Mouse (Mus musculus): ENCODE measurements around the gene Unc13a. TPM values are rescaled to one million over a fixed set of nuclear protein-coding genes. Genes with fewer than 3 reads are reported as not detected.

Unc13a gene
- polyA plus RNA-seq, 1 experiment from 2014 or later, result 6.5 TPM

DNA sequence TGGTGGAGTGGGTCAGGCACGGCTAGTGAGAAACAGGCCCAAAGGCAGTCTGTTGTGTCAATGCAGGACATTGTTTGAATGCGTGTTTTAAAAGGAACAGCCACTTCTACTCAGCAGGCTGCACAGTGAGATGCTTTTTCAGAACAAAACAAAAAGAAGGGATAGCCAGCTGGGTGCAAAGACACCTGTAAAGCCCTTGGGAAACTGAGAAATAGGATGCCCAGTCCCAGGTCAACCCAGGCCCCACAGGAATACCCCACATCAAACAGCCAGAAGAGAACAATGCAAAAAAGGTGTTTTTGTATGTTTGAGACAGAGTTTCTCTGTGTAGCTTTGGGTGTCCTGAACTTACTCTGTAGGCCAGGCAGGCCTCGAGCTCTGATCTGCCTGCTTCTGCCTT lies 82.8 kb downstream of the Unc13a start:
- ATAC-seq (replicated peaks; ENCODE audit: low FRiP score) (no peak), DNase-seq (ENCODE audit: low spot score) (no peak)
- H3K27me3 ChIP-seq (ENCODE audit: control insufficient read depth, insufficient read depth, low read length), result no peaks in the 10 kb centered on the region; the same call in 1 of the 2 replicates
- H3K9ac ChIP-seq (ENCODE audit: low read length), result no peak overlapping the region
- no peak overlapping the region for H3K27ac ChIP-seq (ENCODE audit: low read depth, low read length)
- no peak overlapping the region for H3K4me2 ChIP-seq (ENCODE audit: low read depth, low read length, severe bottlenecking)
- H3K4me3 ChIP-seq (ENCODE audit: low read depth, low read length), result no peak overlapping the region
- H3K9me3 ChIP-seq (ENCODE audit: control insufficient read depth, low read length), result no peaks in the 10 kb centered on the region
- H3K4me1 ChIP-seq (replicated peaks; ENCODE audit: control insufficient read depth, insufficient read depth, low read length), result peaks cover 9% of the 10 kb centered on the region
- H3K36me3 ChIP-seq (ENCODE audit: control insufficient read depth, insufficient read depth, low read length), result no peaks in the 10 kb centered on the region
- WGBS, result 77% methylated on average over 3 of the region's 3 CpGs

- WGBS, result 85% methylated on average over 2 of the region's 2 CpGs
- DNase-seq (ENCODE audit: low spot score), result peak; percentile 80
- Histone ChIP-seq H3K9me3 (ENCODE audit: control insufficient read depth, low read length) (no peaks in the 10 kb centered on the region), H3K4me3 (ENCODE audit: low read depth, low read length) (no peak overlapping the region), H3K27ac (ENCODE audit: low read depth, low read length) (no peak overlapping the region), H3K4me1 (replicated peaks; ENCODE audit: control insufficient read depth, insufficient read depth, low read length) (peaks cover 4% of the 10 kb centered on the region; the same call in 1 of the 2 replicates), H3K4me2 (ENCODE audit: low read depth, low read length, severe bottlenecking) (no peak overlapping the region), H3K27me3 (ENCODE audit: control insufficient read depth, insufficient read depth, low read length) (no peaks in the 10 kb centered on the region; the same call in 1 of the 2 replicates), H3K9ac (ENCODE audit: low read length) (no peak overlapping the region), H3K36me3 (ENCODE audit: control insufficient read depth, insufficient read depth, low read length) (no peaks in the 10 kb centered on the region)
- no peak for ATAC-seq (replicated peaks; ENCODE audit: low FRiP score)
These were observed 84.7 kb downstream of the Unc13a start for GRCm38 (mm10) chr8:71586891-71587290.

DNA sequence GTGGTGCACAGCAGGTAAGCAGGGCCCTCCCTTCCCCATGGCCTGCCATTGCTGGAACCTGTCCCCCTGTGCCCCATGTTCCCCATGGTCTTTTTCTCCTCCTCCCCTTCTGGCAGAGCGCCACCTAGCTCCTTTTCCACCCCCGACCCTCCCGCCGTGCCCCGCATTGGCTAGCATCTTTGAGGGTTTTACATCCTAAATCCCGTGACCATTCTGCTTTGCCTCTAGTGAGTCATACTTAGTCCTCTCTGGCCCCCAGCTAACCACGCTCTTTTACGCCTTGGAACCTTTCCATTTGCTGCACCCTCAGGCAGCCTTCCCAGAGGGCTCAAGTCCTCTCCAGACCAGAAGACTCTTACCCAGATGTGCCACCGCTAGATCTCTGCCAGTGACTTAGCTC lies 91.4 kb downstream of the Unc13a start:
- WGBS, result 34% methylated on average over 9 of the region's 9 CpGs
- H3K9me3 ChIP-seq (ENCODE audit: control insufficient read depth, low read length), result no peaks in the 10 kb centered on the region
- ATAC-seq (replicated peaks; ENCODE audit: low FRiP score), result no peak
- H3K27ac ChIP-seq (ENCODE audit: low read depth, low read length), result no peak overlapping the region
- H3K4me3 ChIP-seq (ENCODE audit: low read depth, low read length), result no peak overlapping the region
- DNase-seq (ENCODE audit: low spot score), result peak; percentile 51
- no peak overlapping the region for H3K4me2 ChIP-seq (ENCODE audit: low read depth, low read length, severe bottlenecking)
- H3K4me1 ChIP-seq (replicated peaks; ENCODE audit: control insufficient read depth, insufficient read depth, low read length), result no peaks in the 10 kb centered on the region
- no peaks in the 10 kb centered on the region for H3K36me3 ChIP-seq (ENCODE audit: control insufficient read depth, insufficient read depth, low read length)
- H3K27me3 ChIP-seq (ENCODE audit: control insufficient read depth, insufficient read depth, low read length), result no peaks in the 10 kb centered on the region
- no peak overlapping the region for H3K9ac ChIP-seq (ENCODE audit: low read length)

GRCm38 (mm10) chr8:71579476-71579875 lies 92.1 kb downstream of the Unc13a start:
- H3K4me1 ChIP-seq (replicated peaks; ENCODE audit: control insufficient read depth, insufficient read depth, low read length), result no peaks in the 10 kb centered on the region
- ATAC-seq (replicated peaks; ENCODE audit: low FRiP score), result no peak
- WGBS, result 93% methylated on average over 14 of the region's 14 CpGs

GRCm38 (mm10) chr8:71579009-71579408 lies 92.5 kb downstream of the Unc13a start:
- ATAC-seq (replicated peaks; ENCODE audit: low FRiP score), result no peak
- WGBS, result 90% methylated on average over 1 of the region's 1 CpGs
- Histone ChIP-seq H3K27me3 (ENCODE audit: control insufficient read depth, insufficient read depth, low read length) (no peaks in the 10 kb centered on the region), H3K9ac (ENCODE audit: low read length) (no peak overlapping the region), H3K4me1 (replicated peaks; ENCODE audit: control insufficient read depth, insufficient read depth, low read length) (no peaks in the 10 kb centered on the region), H3K36me3 (ENCODE audit: control insufficient read depth, insufficient read depth, low read length) (no peaks in the 10 kb centered on the region), H3K27ac (ENCODE audit: low read depth, low read length) (no peak overlapping the region), H3K4me2 (ENCODE audit: low read depth, low read length, severe bottlenecking) (no peak overlapping the region), H3K4me3 (ENCODE audit: low read depth, low read length) (no peak overlapping the region), H3K9me3 (ENCODE audit: control insufficient read depth, low read length) (no peaks in the 10 kb centered on the region)
- no peak for DNase-seq (ENCODE audit: low spot score)

More at GRCm38 (mm10) chr8:71579476-71579875, 92.1 kb downstream of the Unc13a start:
- Histone ChIP-seq H3K9ac (ENCODE audit: low read length) (no peak overlapping the region), H3K36me3 (ENCODE audit: control insufficient read depth, insufficient read depth, low read length) (no peaks in the 10 kb centered on the region), H3K4me2 (ENCODE audit: low read depth, low read length, severe bottlenecking) (no peak overlapping the region), H3K27ac (ENCODE audit: low read depth, low read length) (no peak overlapping the region), H3K4me3 (ENCODE audit: low read depth, low read length) (no peak overlapping the region), H3K9me3 (ENCODE audit: control insufficient read depth, low read length) (no peaks in the 10 kb centered on the region), H3K27me3 (ENCODE audit: control insufficient read depth, insufficient read depth, low read length) (no peaks in the 10 kb centered on the region)
- no peak for DNase-seq (ENCODE audit: low spot score)

DNA sequence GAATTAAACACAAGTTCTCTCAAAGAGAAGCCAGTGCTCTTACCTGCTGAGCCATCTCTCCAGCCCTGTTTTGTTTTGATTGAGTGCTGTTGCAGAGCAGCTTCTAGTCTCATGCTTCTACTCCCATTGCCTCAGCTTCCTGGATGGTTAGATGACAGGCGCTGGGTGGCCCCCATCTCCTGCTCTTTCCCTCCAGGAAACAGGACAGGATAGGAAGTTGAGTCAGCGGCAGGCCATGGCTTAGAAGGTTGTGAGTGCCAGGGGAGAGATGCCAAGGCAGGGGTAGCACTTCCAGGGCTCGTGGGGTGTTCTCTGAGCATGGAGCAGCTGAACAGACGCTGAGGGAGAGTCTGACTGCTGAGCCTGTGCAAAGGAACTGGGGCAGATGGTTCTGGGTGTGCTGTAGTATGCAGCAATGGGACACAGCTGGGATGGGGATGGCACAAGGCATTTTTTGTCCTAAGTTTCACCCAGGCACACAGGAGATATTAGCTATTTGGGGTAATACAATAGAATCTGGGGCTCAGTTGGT lies 93.6 kb downstream of the Unc13a start:
- WGBS, result 85% methylated on average over 4 of the region's 4 CpGs
- Histone ChIP-seq H3K27ac (ENCODE audit: low read depth, low read length) (no peak overlapping the region), H3K4me1 (replicated peaks; ENCODE audit: control insufficient read depth, insufficient read depth, low read length) (no peaks in the 10 kb centered on the region), H3K4me2 (ENCODE audit: low read depth, low read length, severe bottlenecking) (no peak overlapping the region), H3K9me3 (ENCODE audit: control insufficient read depth, low read length) (no peaks in the 10 kb centered on the region), H3K9ac (ENCODE audit: low read length) (no peak overlapping the region), H3K36me3 (ENCODE audit: control insufficient read depth, insufficient read depth, low read length) (no peaks in the 10 kb centered on the region), H3K4me3 (ENCODE audit: low read depth, low read length) (no peak overlapping the region), H3K27me3 (ENCODE audit: control insufficient read depth, insufficient read depth, low read length) (no peaks in the 10 kb centered on the region)
- DNase-seq (ENCODE audit: low spot score) (no peak), ATAC-seq (replicated peaks; ENCODE audit: low FRiP score) (no peak)

GRCm38 (mm10) chr8:71575020-71575419 lies 96.5 kb downstream of the Unc13a start:
- Histone ChIP-seq H3K9ac (ENCODE audit: low read length) (no peak overlapping the region), H3K36me3 (ENCODE audit: control insufficient read depth, insufficient read depth, low read length) (no peaks in the 10 kb centered on the region), H3K9me3 (ENCODE audit: control insufficient read depth, low read length) (no peaks in the 10 kb centered on the region), H3K27me3 (ENCODE audit: control insufficient read depth, insufficient read depth, low read length) (no peaks in the 10 kb centered on the region), H3K4me1 (replicated peaks; ENCODE audit: control insufficient read depth, insufficient read depth, low read length) (peaks cover 7% of the 10 kb centered on the region; the same call in 1 of the 2 replicates), H3K4me3 (ENCODE audit: low read depth, low read length) (no peak overlapping the region), H3K27ac (ENCODE audit: low read depth, low read length) (no peak overlapping the region), H3K4me2 (ENCODE audit: low read depth, low read length, severe bottlenecking) (no peak overlapping the region)
- no peak for DNase-seq (ENCODE audit: low spot score)
- 68% methylated on average over 1 of the region's 1 CpGs for WGBS
- no peak for ATAC-seq (replicated peaks; ENCODE audit: low FRiP score)

DNA sequence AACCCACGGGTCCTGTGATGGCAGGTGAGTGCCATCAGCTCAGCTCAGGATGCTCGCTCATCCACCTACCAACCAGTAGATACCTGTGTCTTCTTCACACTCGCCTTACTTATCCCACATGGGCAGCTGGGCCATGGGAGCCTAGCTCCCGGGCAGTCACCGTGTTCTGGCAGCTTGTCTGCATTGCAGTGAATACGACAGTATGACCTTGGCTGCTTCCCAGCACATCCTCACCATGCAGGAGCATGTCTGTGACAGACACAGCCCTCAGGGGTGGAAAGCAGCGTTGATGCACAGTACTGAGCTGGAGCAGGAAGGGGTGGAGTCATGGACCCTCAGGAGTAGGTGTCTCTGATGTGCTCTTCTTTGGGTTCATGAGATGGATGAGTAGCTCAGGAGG lies 97.1 kb downstream of the Unc13a start:
- no peak for ATAC-seq (replicated peaks; ENCODE audit: low FRiP score)
- no peak overlapping the region for H3K4me3 ChIP-seq (ENCODE audit: low read depth, low read length)

More for the DNA sequence above, 97.1 kb downstream of the Unc13a start:
- Histone ChIP-seq H3K4me2 (ENCODE audit: low read depth, low read length, severe bottlenecking) (no peak overlapping the region), H3K9me3 (ENCODE audit: control insufficient read depth, low read length) (no peaks in the 10 kb centered on the region), H3K36me3 (ENCODE audit: control insufficient read depth, insufficient read depth, low read length) (no peaks in the 10 kb centered on the region), H3K27ac (ENCODE audit: low read depth, low read length) (no peak overlapping the region), H3K27me3 (ENCODE audit: control insufficient read depth, insufficient read depth, low read length) (no peaks in the 10 kb centered on the region), H3K4me1 (replicated peaks; ENCODE audit: control insufficient read depth, insufficient read depth, low read length) (peaks cover 7% of the 10 kb centered on the region; the same call in 1 of the 2 replicates), H3K9ac (ENCODE audit: low read length) (no peak overlapping the region)
- WGBS, result 86% methylated on average over 7 of the region's 7 CpGs
- DNase-seq (ENCODE audit: low spot score), result no peak
